Mouse (Mus musculus) limb, embryonic 12.5 days (tissue): ENCODE results near the gene Cfap43. TPM values are rescaled to one million over a fixed set of nuclear protein-coding genes. Genes with fewer than 3 reads are reported as not detected.

ENCODE experiments used
- ATAC-seq: fragments of 200-750 bp; cut with Nextera tagmentation; 2 replicates; pipeline ENCODE4 v1.8.0; 2017; ENCODE audit warnings: low read depth, moderate TSS enrichment; ENCODE audit not compliant: insufficient number of reproducible peaks, insufficient read depth, low FRiP score, low TSS enrichment
- H3K27ac ChIP-seq: fragments of 300-500 bp; sonication (generic); 2 replicates; pipeline ENCODE4 v1.5.1; 2016; ENCODE audit warnings: mild to moderate bottlenecking, moderate library complexity
- H3K27me3 ChIP-seq: fragments of 300-500 bp; sonication (generic); 2 replicates; pipeline ENCODE4 v1.6.1; 2016; ENCODE audit warnings: mild to moderate bottlenecking, moderate library complexity
- H3K36me3 ChIP-seq: fragments of 300-500 bp; sonication (generic); 2 replicates; pipeline ENCODE4 v1.6.1; 2016; ENCODE audit warnings: mild to moderate bottlenecking, moderate library complexity
- H3K4me1 ChIP-seq: fragments of 300-500 bp; sonication (generic); replicated peaks from 2 replicates; pipeline ENCODE4 v1.6.1; 2016
- H3K4me2 ChIP-seq: fragments of 300-500 bp; sonication (generic); 2 replicates; pipeline ENCODE4 v1.6.1; 2016; ENCODE audit warnings: mild to moderate bottlenecking, moderate library complexity
- H3K4me3 ChIP-seq: fragments of 300-500 bp; sonication (generic); replicated peaks from 2 replicates; pipeline ENCODE4 v1.5.1; 2016; ENCODE audit warnings: mild to moderate bottlenecking
- H3K9ac ChIP-seq: fragments of 300-500 bp; sonication (generic); replicated peaks from 2 replicates; pipeline ENCODE4 v1.6.1; 2016; ENCODE audit warnings: mild to moderate bottlenecking, moderate library complexity
- H3K9me3 ChIP-seq: fragments of 300-500 bp; sonication (generic); 2 replicates; pipeline ENCODE4 v1.6.1; 2016; ENCODE audit warnings: mild to moderate bottlenecking, moderate library complexity
- WGBS: fragments of 180-500 bp; shearing (Covaris S2); methylation state at CpG from one replicate; pipeline ENCODE4 v1.1.7; 2016; 5-methylcytosine and 5-hydroxymethylcytosine counted together
- microRNA-seq: library from miRNA; unstranded; fragments of <30 nt; microRNA quantifications from one replicate; pipeline ENCODE4, GENCODE M21; 2017
- polyA plus RNA-seq: library from polyadenylated mRNA; unstranded; fragments of >200 nt; fragmentation: Nextera tagmentation; extraction: Ambion mirVana; gene quantifications from 2 replicates; pipeline ENCODE4 v1.2.1, GENCODE M21; 2016

Cfap43 gene
- polyA plus RNA-seq, 1 experiment from 2014 or later: 0.09 TPM

DNA sequence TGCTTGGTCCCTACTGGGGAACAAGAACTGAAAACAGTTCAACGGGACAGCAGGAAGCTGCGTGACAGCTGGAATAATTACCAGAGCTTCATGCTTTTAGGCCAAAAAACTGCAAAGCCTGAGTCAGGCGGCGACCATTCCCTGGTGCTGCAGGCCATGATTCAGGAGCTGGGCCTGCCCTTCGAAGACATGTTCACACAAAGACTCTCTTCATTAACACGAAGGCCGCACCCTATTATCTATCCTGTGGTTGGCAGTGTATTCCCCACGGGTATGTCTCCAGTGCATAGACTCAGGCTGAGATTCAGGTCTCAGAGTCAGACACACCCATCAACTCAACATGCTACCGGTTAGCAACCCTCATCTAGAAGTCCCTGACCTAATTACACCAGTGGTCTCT is 220.8 kb downstream of the Cfap43 start:
- Histone ChIP-seq H3K4me1 (no peaks in the 10 kb centered on the region), H3K4me3 (no peak overlapping the region), H3K36me3 (no peaks in the 10 kb centered on the region), H3K27ac (no peak overlapping the region), H3K27me3 (no peaks in the 10 kb centered on the region), H3K9me3 (no peaks in the 10 kb centered on the region), H3K4me2 (no peak overlapping the region), H3K9ac (no peak overlapping the region)
- 81% methylated on average over 9 of the region's 9 CpGs for WGBS
- ATAC-seq: no peak

DNA sequence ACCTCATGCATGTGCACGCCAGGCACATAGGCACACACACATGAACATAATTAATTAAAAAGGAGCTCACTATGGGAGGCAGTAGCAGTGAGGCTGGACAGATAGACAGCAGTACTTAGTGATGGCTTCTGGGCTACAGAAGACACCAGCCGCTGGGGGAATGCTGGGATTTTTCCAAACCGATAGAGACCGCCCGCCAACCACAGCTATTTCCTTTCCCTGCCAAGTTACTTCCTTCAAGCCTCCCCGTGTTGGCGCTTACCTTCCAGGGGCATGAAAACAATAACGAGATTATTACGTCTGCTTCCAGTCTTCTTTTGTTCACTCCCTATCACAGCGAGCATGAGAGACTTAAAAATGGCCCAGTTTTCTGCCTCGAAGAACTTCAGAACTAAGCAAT is 222.0 kb downstream of the Cfap43 start:
- Histone ChIP-seq H3K36me3 (no peaks in the 10 kb centered on the region), H3K4me3 (no peak overlapping the region), H3K27ac (no peak overlapping the region), H3K4me2 (no peak overlapping the region), H3K4me1 (no peaks in the 10 kb centered on the region), H3K9ac (no peak overlapping the region), H3K27me3 (no peaks in the 10 kb centered on the region; the same call in 1 of the 2 replicates), H3K9me3 (no peaks in the 10 kb centered on the region)
- WGBS: 86% methylated on average over 11 of the region's 11 CpGs
- ATAC-seq: no peak

DNA sequence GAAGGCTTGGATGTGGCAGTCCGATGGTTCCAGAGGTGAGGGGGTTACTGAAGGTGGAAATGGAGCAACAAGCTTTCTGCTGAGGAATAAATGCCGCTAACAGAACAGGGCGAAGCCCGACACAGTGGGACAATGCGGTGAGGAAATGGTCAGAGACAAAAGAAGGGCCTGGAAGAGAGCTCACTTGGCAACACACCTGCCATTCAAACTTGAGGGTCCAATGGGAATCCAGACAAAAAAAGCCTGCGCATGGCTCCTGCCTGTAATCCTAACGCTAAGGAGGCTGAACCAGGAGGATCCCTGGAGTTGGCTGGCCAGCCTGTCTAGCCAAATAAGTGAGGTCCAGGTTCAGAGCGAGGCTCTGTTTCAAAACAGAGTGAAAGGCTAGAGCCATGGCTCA is 222.7 kb downstream of the Cfap43 start:
- H3K27ac ChIP-seq: no peak overlapping the region
- H3K4me3 ChIP-seq: no peak overlapping the region
- H3K27me3 ChIP-seq: no peaks in the 10 kb centered on the region; the same call in 1 of the 2 replicates
- H3K9ac ChIP-seq: no peak overlapping the region
- ATAC-seq: no peak
- WGBS: 94% methylated on average over 8 of the region's 8 CpGs
- H3K4me1 ChIP-seq: peaks cover 4% of the 10 kb centered on the region; the same call in 1 of the 2 replicates
- no peak overlapping the region for H3K4me2 ChIP-seq
- H3K36me3 ChIP-seq: no peaks in the 10 kb centered on the region
- no peaks in the 10 kb centered on the region for H3K9me3 ChIP-seq

DNA sequence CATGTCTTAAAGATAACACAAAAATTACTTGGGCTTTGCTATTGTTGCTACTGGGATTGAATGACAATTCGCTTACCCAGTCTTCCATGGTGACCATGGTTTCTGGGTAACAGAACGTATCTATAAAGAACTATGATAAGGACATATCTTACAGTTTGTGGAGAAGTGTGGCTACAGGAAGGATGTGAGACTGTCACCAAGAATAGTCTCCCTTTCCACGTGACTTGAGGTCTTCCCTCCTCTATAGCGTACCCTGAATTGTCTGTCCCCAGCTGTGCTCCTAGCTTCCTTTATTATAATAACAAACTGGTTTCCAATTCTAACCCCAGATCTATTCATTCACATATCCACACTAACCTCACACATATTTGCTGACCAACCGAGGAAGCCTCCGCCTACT is 223.4 kb downstream of the Cfap43 start:
- no peak for ATAC-seq
- no peak overlapping the region for H3K27ac ChIP-seq
- 93% methylated on average over 6 of the region's 6 CpGs for WGBS
- no peak overlapping the region for H3K4me3 ChIP-seq
- H3K4me1 ChIP-seq: peaks cover 7% of the 10 kb centered on the region; the same call in 1 of the 2 replicates
- H3K27me3 ChIP-seq: no peaks in the 10 kb centered on the region; the same call in none of the 2 replicates
- no peaks in the 10 kb centered on the region for H3K9me3 ChIP-seq
- H3K9ac ChIP-seq: no peak overlapping the region
- H3K36me3 ChIP-seq: no peaks in the 10 kb centered on the region
- H3K4me2 ChIP-seq: no peak overlapping the region

DNA sequence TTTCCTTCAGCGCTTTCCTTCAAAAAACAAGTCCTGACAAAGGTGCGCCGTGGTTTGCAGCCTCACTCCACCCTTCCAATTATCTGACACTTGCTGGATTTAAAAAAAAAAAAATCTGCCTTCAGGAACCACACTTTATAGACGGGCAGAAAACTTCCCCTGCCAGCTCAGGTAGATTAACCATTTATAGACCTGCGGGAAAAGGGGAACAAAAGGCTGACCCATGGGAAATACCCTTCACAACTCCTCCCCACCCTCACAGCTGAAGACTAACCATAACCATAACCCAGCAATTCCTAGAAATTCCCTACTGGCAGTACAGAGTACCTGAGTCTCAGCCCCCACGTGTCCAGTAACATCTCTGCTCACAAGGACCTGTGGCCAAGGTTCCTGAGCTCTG is 227.1 kb downstream of the Cfap43 start, which contains the start of gene Col17a1:
Col17a1 (minus strand) TSS at position 101 of the 400 bp plus-strand sequence.
- H3K36me3 ChIP-seq: no peaks in the 10 kb centered on the region
- H3K4me1 ChIP-seq: peaks cover 7% of the 10 kb centered on the region; the same call in 1 of the 2 replicates
- H3K4me2 ChIP-seq: peak within 1 kb of the TSS; percentile 26
- H3K9me3 ChIP-seq: no peaks in the 10 kb centered on the region
- 59% methylated on average over 6 of the region's 6 CpGs for WGBS
- peak within 1 kb of the TSS; percentile 12; the same call in 1 of the 2 replicates for H3K4me3 ChIP-seq
- ATAC-seq: no peak
- H3K27ac ChIP-seq: peak within 1 kb of the TSS; percentile 54; the same call in 1 of the 2 replicates
- H3K27me3 ChIP-seq: no peaks in the 10 kb centered on the region; the same call in none of the 2 replicates
- H3K9ac ChIP-seq: no peak within 1 kb of the TSS

DNA sequence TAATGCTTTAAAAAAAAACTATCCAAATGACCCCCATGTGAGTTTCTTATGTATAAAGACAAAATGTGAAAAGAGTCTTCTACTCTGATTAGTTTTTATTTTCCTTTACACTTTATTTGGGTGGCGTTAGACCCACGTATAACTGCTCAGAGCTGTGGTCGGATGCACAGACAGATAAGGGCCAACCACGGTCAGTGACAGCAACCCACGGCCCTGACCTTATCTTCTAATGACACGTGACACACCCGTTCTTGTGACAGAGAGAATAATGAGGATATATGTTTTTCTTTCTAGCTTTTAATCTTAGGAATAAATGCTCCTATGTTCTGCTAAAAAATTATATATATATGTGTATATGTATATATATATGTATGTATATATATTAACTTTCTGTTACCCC is 229.5 kb downstream of the Cfap43 start:
- H3K4me1 ChIP-seq: peaks cover 29% of the 10 kb centered on the region
- no peak overlapping the region for H3K4me2 ChIP-seq
- no peaks in the 10 kb centered on the region; the same call in none of the 2 replicates for H3K27me3 ChIP-seq
- no peak overlapping the region for H3K4me3 ChIP-seq
- no peak overlapping the region for H3K27ac ChIP-seq
- no peaks in the 10 kb centered on the region for H3K9me3 ChIP-seq
- WGBS: 82% methylated on average over 7 of the region's 7 CpGs
- H3K36me3 ChIP-seq: no peaks in the 10 kb centered on the region
- ATAC-seq: no peak
- H3K9ac ChIP-seq: no peak overlapping the region

Small RNA genes within 50 kb of the gene (microRNA-seq; reads per million reads assigned to microRNA genes)
- gene Gm22240 (not detected), gene Mir8090 (not detected)

Other genes starting within 250 kb of the Cfap43 start
- 9.1 and 9.3 TPM in 2 replicates for gene Col17a1, start 227.2 kb downstream of the Cfap43 start, polyA plus RNA-seq
- gene Sfr1, start 187.6 kb downstream of the Cfap43 start, polyA plus RNA-seq: 273 and 307 TPM in 2 replicates
- gene Gsto1, start 64.3 kb downstream of the Cfap43 start, polyA plus RNA-seq: 211 and 229 TPM in 2 replicates
- 0.59 and 0.97 TPM in 2 replicates for gene Gsto2, start 53.8 kb downstream of the Cfap43 start, polyA plus RNA-seq
- gene Itprip, start within 50 bp of the Cfap43 start, polyA plus RNA-seq: 29.4 and 29.9 TPM in 2 replicates
- gene Cfap58, start 18.4 kb upstream of the Cfap43 start, polyA plus RNA-seq: 0.08 TPM in 1 of 2 replicates, not detected in the other